Mouse (Mus musculus) hindbrain, embryonic 14.5 days (tissue): Measurements from ENCODE around the gene Olfr410. TPM values are rescaled to one million over a fixed set of nuclear protein-coding genes. Genes with fewer than 3 reads are reported as not detected.

Source experiments
- ATAC-seq: fragments of 200-750 bp; cut with Nextera tagmentation; 2 replicates; pipeline ENCODE4 v1.8.0; 2017; ENCODE audit warnings: moderate number of reproducible peaks, mild to moderate bottlenecking, moderate TSS enrichment, moderate library complexity; ENCODE audit not compliant: low FRiP score
- DNase-seq: peaks from one replicate; pipeline ENCODE4 v3.0.0-alpha.2; 2015; ENCODE audit warnings: low spot score
- H3K27ac ChIP-seq: fragments of 300-500 bp; sonication (generic); 2 replicates; pipeline ENCODE4 v1.5.1; 2014; ENCODE audit warnings: mild to moderate bottlenecking, moderate library complexity
- H3K27me3 ChIP-seq: fragments of 300-500 bp; sonication (generic); 2 replicates; pipeline ENCODE4 v1.6.1; 2014; ENCODE audit warnings: mild to moderate bottlenecking, low read length, mixed read lengths; ENCODE audit not compliant: control insufficient read depth, insufficient read depth
- H3K36me3 ChIP-seq: fragments of 300-500 bp; sonication (generic); replicated peaks from 2 replicates; pipeline ENCODE4 v1.6.1; 2014; ENCODE audit not compliant: control insufficient read depth, insufficient read depth
- H3K4me1 ChIP-seq: fragments of 300-500 bp; sonication (generic); replicated peaks from 2 replicates; pipeline ENCODE4 v1.6.1; 2014; ENCODE audit warnings: antibody characterized with exemption, low read length, mixed read lengths; ENCODE audit not compliant: control insufficient read depth, insufficient read depth
- H3K4me2 ChIP-seq: fragments of 300-500 bp; sonication (generic); replicated peaks from 2 replicates; pipeline ENCODE4 v1.6.1; 2014; ENCODE audit warnings: mild to moderate bottlenecking, moderate library complexity
- H3K4me3 ChIP-seq: fragments of 300-500 bp; sonication (generic); replicated peaks from 2 replicates; pipeline ENCODE4 v1.5.1; 2014; ENCODE audit warnings: mild to moderate bottlenecking, low read length
- H3K9ac ChIP-seq: fragments of 300-500 bp; sonication (generic); 2 replicates; pipeline ENCODE4 v1.6.1; 2014
- H3K9me3 ChIP-seq: fragments of 300-500 bp; sonication (generic); 2 replicates; pipeline ENCODE4 v1.6.1; 2016; ENCODE audit warnings: low read length; ENCODE audit not compliant: control insufficient read depth
- WGBS: fragments of 180-500 bp; shearing (Covaris S2); extraction: QIAGEN DNeasy Blood & Tissue Kit; methylation state at CpG from one replicate; pipeline ENCODE4 v1.1.7; 2014; 5-methylcytosine and 5-hydroxymethylcytosine counted together
- polyA plus RNA-seq: library from polyadenylated mRNA; unstranded; fragments of >200 nt; fragmentation: Nextera tagmentation; extraction: Ambion mirVana; gene quantifications from 2 replicates; pipeline ENCODE4 v1.2.1, GENCODE M21; 2014

Gene Olfr410
- not detected in 2 replicates for polyA plus RNA-seq

GRCm38 (mm10) chr11:74337931-74338330 lies at the start of gene Olfr410:
Gene Olfr410, minus strand, starts transcription at chr11:74338031.
- Histone ChIP-seq H3K27me3 (no peaks in the 10 kb centered on the region), H3K36me3 (no peaks in the 10 kb centered on the region), H3K4me1 (no peaks in the 10 kb centered on the region), H3K9ac (no peak within 1 kb of the TSS), H3K4me3 (no peak within 1 kb of the TSS), H3K9me3 (no peaks in the 10 kb centered on the region), H3K4me2 (no peak within 1 kb of the TSS), H3K27ac (no peak within 1 kb of the TSS)
- DNase-seq: no peak
- WGBS: 87% methylated on average over 6 of the region's 6 CpGs
- no peak for ATAC-seq

- H3K36me3 ChIP-seq: peaks cover 29% of the 10 kb centered on the region; the same call in 1 of the 2 replicates
- H3K4me2 ChIP-seq: no peak overlapping the region
- H3K9ac ChIP-seq: no peak overlapping the region
- 86% methylated on average over 5 of the region's 5 CpGs for WGBS
- H3K4me1 ChIP-seq: no peaks in the 10 kb centered on the region
- H3K27ac ChIP-seq: no peak overlapping the region
- DNase-seq: no peak
- H3K9me3 ChIP-seq: no peaks in the 10 kb centered on the region
- no peaks in the 10 kb centered on the region for H3K27me3 ChIP-seq
- H3K4me3 ChIP-seq: no peak overlapping the region
- no peak for ATAC-seq
Observed at GRCm38 (mm10) chr11:74387203-74387602, 49.4 kb upstream of the Olfr410 start.

DNA sequence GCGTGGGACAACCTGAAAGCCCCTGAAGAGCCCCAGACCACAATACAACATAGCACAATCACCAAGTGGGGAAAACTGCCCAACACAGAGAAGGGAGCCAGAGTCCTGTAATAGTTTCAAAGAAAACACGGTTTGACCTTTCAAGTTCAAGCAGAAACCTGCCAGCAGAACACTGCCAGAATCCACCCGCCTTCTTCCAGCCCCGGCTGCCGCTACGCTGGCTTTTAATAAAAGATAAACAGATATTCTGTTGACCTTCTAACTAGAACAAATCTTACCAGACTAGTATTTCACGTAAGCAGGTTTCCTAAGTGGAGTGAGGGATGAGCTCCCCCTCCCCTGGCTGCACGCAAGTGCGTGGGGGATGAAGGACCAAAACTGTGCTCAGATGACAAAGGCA lies 47.8 kb upstream of the Olfr410 start:
- no peak for ATAC-seq
- WGBS: 85% methylated on average over 9 of the region's 9 CpGs

DNA sequence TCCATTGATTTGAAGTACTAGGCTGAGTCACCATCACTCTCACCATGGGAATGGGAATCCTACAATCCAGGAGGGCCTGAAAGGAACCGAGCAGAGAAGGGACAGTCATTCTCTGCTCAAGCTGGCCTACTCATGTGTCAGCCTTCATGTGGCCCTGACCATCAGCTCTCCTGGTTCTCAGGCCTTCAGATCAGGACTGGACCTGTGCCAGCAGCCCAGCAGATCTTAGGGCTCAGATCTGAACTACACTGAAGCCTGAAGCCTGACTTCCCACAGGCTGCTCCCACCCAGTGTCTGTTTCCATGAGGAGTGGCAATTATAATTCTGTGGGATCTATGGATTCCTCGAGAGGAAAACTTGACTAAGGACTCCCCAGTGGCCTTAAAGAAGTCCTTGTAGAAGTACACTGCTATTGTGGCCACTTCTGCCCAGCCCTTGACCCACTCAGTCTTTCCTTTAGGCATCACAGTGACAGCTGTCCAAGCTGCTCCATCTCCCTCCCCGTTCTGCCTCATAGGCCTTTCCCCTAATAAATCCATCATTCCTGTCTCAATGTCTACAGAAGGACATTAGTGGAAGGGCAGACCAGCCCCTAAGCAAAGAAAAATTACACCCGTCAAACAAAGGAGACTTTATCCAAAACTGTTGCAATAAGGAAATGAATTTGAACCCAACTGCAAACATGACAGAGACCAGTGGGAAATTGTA lies 41.5 kb upstream of the Olfr410 start:
- Histone ChIP-seq H3K36me3 (no peaks in the 10 kb centered on the region), H3K9me3 (no peaks in the 10 kb centered on the region), H3K4me3 (no peak overlapping the region), H3K27me3 (no peaks in the 10 kb centered on the region), H3K9ac (no peak overlapping the region), H3K4me1 (no peaks in the 10 kb centered on the region), H3K27ac (no peak overlapping the region), H3K4me2 (no peak overlapping the region)
- ATAC-seq: no peak
- 72% methylated on average over 4 of the region's 4 CpGs for WGBS
- DNase-seq: no peak

More for the DNA sequence above, 47.8 kb upstream of the Olfr410 start:
- Histone ChIP-seq H3K4me3 (no peak overlapping the region), H3K4me2 (no peak overlapping the region), H3K27ac (no peak overlapping the region), H3K36me3 (peaks cover 25% of the 10 kb centered on the region; the same call in 1 of the 2 replicates), H3K27me3 (no peaks in the 10 kb centered on the region), H3K4me1 (no peaks in the 10 kb centered on the region), H3K9me3 (no peaks in the 10 kb centered on the region), H3K9ac (no peak overlapping the region)
- DNase-seq: no peak

GRCm38 (mm10) chr11:74376847-74377246 lies 39.0 kb upstream of the Olfr410 start:
- peak; percentile 78 for DNase-seq

DNA sequence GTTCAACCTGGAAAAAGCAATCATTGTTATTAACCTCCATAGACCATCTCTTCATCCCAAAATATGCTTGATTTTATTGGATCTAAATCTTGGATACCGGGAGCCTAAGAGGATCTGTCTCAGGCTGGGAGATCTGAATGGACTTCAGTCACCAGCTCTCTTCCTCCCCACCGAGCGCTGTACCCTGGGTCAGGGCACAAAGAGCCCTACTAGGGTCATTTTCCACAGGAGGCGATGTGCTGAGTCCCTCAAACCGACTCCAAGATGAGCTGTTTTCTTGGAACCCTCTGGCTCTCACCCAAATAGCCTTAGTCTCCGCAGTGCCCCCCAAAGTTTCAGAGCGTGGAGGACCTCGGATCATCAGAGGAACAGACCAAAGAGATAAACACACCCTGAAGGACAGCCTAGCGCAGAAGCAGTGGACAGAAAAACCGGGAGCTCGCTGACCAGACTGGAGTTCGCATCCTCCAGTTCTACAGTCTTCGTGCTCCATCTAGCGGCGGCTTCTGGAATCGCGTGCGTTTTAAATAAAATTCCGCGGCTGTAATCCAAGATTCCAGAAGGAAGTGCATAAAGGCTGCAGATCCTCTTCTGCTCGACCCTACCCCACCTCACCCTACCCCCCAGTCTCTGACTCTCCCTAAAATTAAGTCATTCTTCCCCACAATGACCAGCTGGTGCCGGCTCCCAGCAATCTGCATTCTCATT lies 33.7 kb upstream of the Olfr410 start:
- peak; percentile 64; the same call in 1 of the 2 replicates for ATAC-seq
- Histone ChIP-seq H3K9ac (no peak overlapping the region), H3K4me2 (no peak overlapping the region; the same call in 1 of the 2 replicates), H3K9me3 (no peaks in the 10 kb centered on the region), H3K4me1 (no peaks in the 10 kb centered on the region), H3K4me3 (no peak overlapping the region), H3K27me3 (peaks cover 6% of the 10 kb centered on the region), H3K36me3 (no peaks in the 10 kb centered on the region), H3K27ac (no peak overlapping the region)
- DNase-seq: peak; percentile 96
- WGBS: 10% methylated on average over 22 of the region's 22 CpGs

More at GRCm38 (mm10) chr11:74376847-74377246, 39.0 kb upstream of the Olfr410 start:
- Histone ChIP-seq H3K9me3 (no peaks in the 10 kb centered on the region), H3K9ac (no peak overlapping the region), H3K36me3 (no peaks in the 10 kb centered on the region), H3K27ac (no peak overlapping the region), H3K4me2 (no peak overlapping the region), H3K4me3 (no peak overlapping the region), H3K27me3 (no peaks in the 10 kb centered on the region; the same call in 1 of the 2 replicates), H3K4me1 (no peaks in the 10 kb centered on the region)
- 67% methylated on average over 3 of the region's 3 CpGs for WGBS
- peak; percentile 86 for ATAC-seq

DNA sequence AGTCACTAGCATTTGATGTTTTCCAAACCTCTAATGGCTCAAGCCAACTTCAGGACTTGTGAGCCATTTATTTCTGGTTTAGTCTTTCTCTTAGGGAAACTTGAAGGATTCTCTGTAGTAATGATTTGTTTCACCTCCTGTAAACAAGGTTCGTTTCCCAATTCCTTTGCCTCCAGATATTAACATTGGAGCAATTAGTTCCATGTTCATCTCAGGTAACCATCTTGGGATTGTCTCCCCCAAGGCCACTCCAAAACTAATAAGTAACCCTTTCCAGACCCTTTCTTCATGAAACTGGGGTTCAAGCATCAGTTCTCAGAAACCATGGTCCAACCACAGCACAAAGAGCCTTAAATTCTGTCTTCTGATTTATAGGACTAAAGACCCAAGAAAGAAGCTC lies 23.9 kb upstream of the Olfr410 start, which contains the start of gene Olfr412:
Olfr412 (plus strand) TSS at position 301 of the 400 bp plus-strand sequence.
- no peak within 1 kb of the TSS for H3K9ac ChIP-seq
- peaks cover 5% of the 10 kb centered on the region; the same call in 1 of the 2 replicates for H3K9me3 ChIP-seq
- no peak within 1 kb of the TSS for H3K27ac ChIP-seq
- no peaks in the 10 kb centered on the region for H3K4me1 ChIP-seq
- no peaks in the 10 kb centered on the region for H3K27me3 ChIP-seq
- DNase-seq (no peak), ATAC-seq (no peak)
- no peak within 1 kb of the TSS for H3K4me2 ChIP-seq
- H3K36me3 ChIP-seq: no peaks in the 10 kb centered on the region
- 72% methylated on average over 1 of the region's 1 CpGs for WGBS
- no peak within 1 kb of the TSS for H3K4me3 ChIP-seq

- DNase-seq (no peak), ATAC-seq (no peak)
- WGBS: 93% methylated on average over 3 of the region's 3 CpGs
Observed at GRCm38 (mm10) chr11:74352550-74352949, 14.7 kb upstream of the Olfr410 start, which contains the start of gene Olfr411. Gene Olfr411, minus strand, starts transcription at chr11:74352650.

DNA sequence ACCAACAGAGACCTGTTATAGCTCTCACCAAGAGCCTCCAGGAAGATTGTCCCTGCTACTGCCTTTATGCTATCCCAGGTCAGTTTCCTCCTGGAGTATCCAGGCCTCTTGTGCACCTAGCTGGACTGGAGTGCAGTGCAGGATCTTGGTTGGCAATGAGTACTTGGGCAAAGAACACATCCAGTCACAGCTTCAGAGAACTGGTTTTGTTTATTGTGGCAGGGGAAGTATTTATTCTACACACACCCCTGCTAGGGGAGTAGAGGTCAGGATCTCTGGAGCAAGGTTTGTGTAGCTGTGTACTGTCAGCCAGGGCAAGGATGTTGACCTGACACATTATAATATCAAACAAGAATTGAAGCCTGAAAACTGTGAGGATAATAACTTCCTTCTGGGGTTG lies 9.1 kb downstream of the Olfr410 start:
- Histone ChIP-seq H3K27me3 (no peaks in the 10 kb centered on the region), H3K9me3 (no peaks in the 10 kb centered on the region), H3K4me2 (no peak overlapping the region), H3K9ac (no peak overlapping the region), H3K27ac (no peak overlapping the region), H3K4me1 (no peaks in the 10 kb centered on the region), H3K4me3 (no peak overlapping the region), H3K36me3 (no peaks in the 10 kb centered on the region)
- DNase-seq: no peak
- no peak for ATAC-seq

More at GRCm38 (mm10) chr11:74352550-74352949, 14.7 kb upstream of the Olfr410 start, which contains the start of gene Olfr411:
- no peaks in the 10 kb centered on the region for H3K4me1 ChIP-seq
- H3K9ac ChIP-seq: no peak within 1 kb of the TSS
- no peak within 1 kb of the TSS for H3K4me2 ChIP-seq
- H3K36me3 ChIP-seq: no peaks in the 10 kb centered on the region
- H3K27me3 ChIP-seq: no peaks in the 10 kb centered on the region
- H3K4me3 ChIP-seq: no peak within 1 kb of the TSS
- H3K27ac ChIP-seq: no peak within 1 kb of the TSS
- H3K9me3 ChIP-seq: peaks cover 6% of the 10 kb centered on the region; the same call in 1 of the 2 replicates
